Mouse (Mus musculus): ENCODE results near the gene Eva1a. TPM values are rescaled to one million over a fixed set of nuclear protein-coding genes. Genes with fewer than 3 reads are reported as not detected.

The Eva1a gene
- total RNA-seq (2021), result 10 to 100 TPM; 11.4 to 15.3 TPM

GRCm38 (mm10) chr6:82040834-82041487, at the start of gene Eva1a:
Gene Eva1a, plus strand, starts transcription at chr6:82041043.
- intact Hi-C loops (cut with DNase I), result loop anchor here (1.0 to 5.0 kb wide), 2 partner anchors 51 to 76 kb away; no protein-coding TSS in a partner anchor

GRCm38 (mm10) chr6:82012392-82012791, 28.5 kb upstream of the Eva1a start:
- intact Hi-C loops (cut with DNase I), result no loop called here
- no peak for DNase-seq (ENCODE audit: low spot score in 2 of 2)

More at GRCm38 (mm10) chr6:82040834-82041487, at the start of gene Eva1a:
- DNase-seq (ENCODE audit: low spot score in 2 of 2), result no peak

GRCm38 (mm10) chr6:82021074-82021473, 19.8 kb upstream of the Eva1a start:
- intact Hi-C loops (cut with DNase I), result no loop called here
- no peak for DNase-seq (ENCODE audit: low spot score in 2 of 2)

- intact Hi-C loops (cut with DNase I), result no loop called here
- DNase-seq (ENCODE audit: low spot score in 2 of 2), result no peak
Observed at GRCm38 (mm10) chr6:82021494-82021893, 19.3 kb upstream of the Eva1a start.

- no peak for DNase-seq (ENCODE audit: low spot score in 2 of 2)
- intact Hi-C loops (cut with DNase I), result no loop called here
Observed at GRCm38 (mm10) chr6:82029611-82030510, 11.0 kb upstream of the Eva1a start.

- no peak for DNase-seq (ENCODE audit: low spot score in 2 of 2)
- intact Hi-C loops (cut with DNase I), result no loop called here
Observed at GRCm38 (mm10) chr6:82030511-82030884, 10.3 kb upstream of the Eva1a start.

GRCm38 (mm10) chr6:82037211-82037610, 3.6 kb upstream of the Eva1a start:
- DNase-seq (ENCODE audit: low spot score in 2 of 2), result no peak
- intact Hi-C loops (cut with DNase I), result no loop called here

GRCm38 (mm10) chr6:82039193-82039592, 1.6 kb upstream of the Eva1a start:
- DNase-seq (ENCODE audit: low spot score in 2 of 2), result no peak
- intact Hi-C loops (cut with DNase I), result no loop called here

GRCm38 (mm10) chr6:82039968-82040367, 875 bp upstream of the Eva1a start:
- DNase-seq (ENCODE audit: low spot score in 2 of 2), result no peak
- intact Hi-C loops (cut with DNase I), result loop anchor here (5.0 kb wide), 1 partner anchor 77 kb away; no protein-coding TSS in a partner anchor

GRCm38 (mm10) chr6:82041488-82042295, 849 bp downstream of the Eva1a start:
- DNase-seq (ENCODE audit: low spot score in 2 of 2), result no peak
- intact Hi-C loops (cut with DNase I), result loop anchor here (1.0 to 5.0 kb wide), 3 partner anchors 51 to 76 kb away; no protein-coding TSS in a partner anchor

GRCm38 (mm10) chr6:82042296-82043125, 1.7 kb downstream of the Eva1a start:
- intact Hi-C loops (cut with DNase I), result loop anchor here (2.0 to 5.0 kb wide), 2 partner anchors 56 to 75 kb away; no protein-coding TSS in a partner anchor
- peak in 1 of 2 experiments; percentile 21 for DNase-seq (ENCODE audit: low spot score in 2 of 2)

GRCm38 (mm10) chr6:82043634-82044033, 2.8 kb downstream of the Eva1a start:
- intact Hi-C loops (cut with DNase I), result loop anchor here (2.0 to 5.0 kb wide), 2 partner anchors 57 to 74 kb away; no protein-coding TSS in a partner anchor
- no peak for DNase-seq (ENCODE audit: low spot score in 2 of 2)

- no peak for DNase-seq (ENCODE audit: low spot score in 2 of 2)
- intact Hi-C loops (cut with DNase I), result loop anchor here (5.0 kb wide), 1 partner anchor 73 kb away; no protein-coding TSS in a partner anchor
Observed at GRCm38 (mm10) chr6:82044509-82044908, 3.7 kb downstream of the Eva1a start.

GRCm38 (mm10) chr6:82047977-82048376, 7.1 kb downstream of the Eva1a start:
- intact Hi-C loops (cut with DNase I), result no loop called here
- DNase-seq (ENCODE audit: low spot score in 2 of 2), result no peak

- intact Hi-C loops (cut with DNase I), result no loop called here
- no peak for DNase-seq (ENCODE audit: low spot score in 2 of 2)
Observed at GRCm38 (mm10) chr6:82050201-82050600, 9.4 kb downstream of the Eva1a start.

GRCm38 (mm10) chr6:82051569-82051968, 10.7 kb downstream of the Eva1a start:
- DNase-seq (ENCODE audit: low spot score in 2 of 2), result no peak
- intact Hi-C loops (cut with DNase I), result no loop called here

GRCm38 (mm10) chr6:82052047-82052725, 11.3 kb downstream of the Eva1a start:
- no peak for DNase-seq (ENCODE audit: low spot score in 2 of 2)
- intact Hi-C loops (cut with DNase I), result no loop called here

- no peak for DNase-seq (ENCODE audit: low spot score in 2 of 2)
- intact Hi-C loops (cut with DNase I), result no loop called here
Observed at GRCm38 (mm10) chr6:82052726-82053118, 11.9 kb downstream of the Eva1a start.
